Mouse (Mus musculus): Measurements from ENCODE around the gene Fbln1. TPM values are rescaled to one million over a fixed set of nuclear protein-coding genes. Genes with fewer than 3 reads are reported as not detected.

The Fbln1 gene
- polyA plus RNA-seq, 1 experiment from 2014 or later: 63.3 TPM

GRCm38 (mm10) chr15:85229960-85230535 lies 24.3 kb downstream of the Fbln1 start:
- Histone ChIP-seq H3K4me2 (no peak overlapping the region), H3K4me3 (no peak overlapping the region), H3K27ac (no peak overlapping the region), H3K27me3 (no peaks in the 10 kb centered on the region), H3K36me3 (ENCODE audit: poor library complexity, severe bottlenecking) (peaks cover 76% of the 10 kb centered on the region), H3K9ac (no peak overlapping the region), H3K9me3 (replicated peaks) (no peaks in the 10 kb centered on the region), H3K4me1 (no peaks in the 10 kb centered on the region)
- no peak for ATAC-seq
- 95% methylated on average over 13 of the region's 13 CpGs for WGBS

- peaks cover 78% of the 10 kb centered on the region for H3K36me3 ChIP-seq (ENCODE audit: poor library complexity, severe bottlenecking)
Measured at GRCm38 (mm10) chr15:85230613-85231012, 24.9 kb downstream of the Fbln1 start.

GRCm38 (mm10) chr15:85231443-85232255 lies 25.9 kb downstream of the Fbln1 start:
- H3K36me3 ChIP-seq (ENCODE audit: poor library complexity, severe bottlenecking): peaks cover 70% of the 10 kb centered on the region
- H3K4me2 ChIP-seq: no peak overlapping the region
- H3K9me3 ChIP-seq (replicated peaks): no peaks in the 10 kb centered on the region
- no peak overlapping the region for H3K27ac ChIP-seq
- WGBS: 88% methylated on average over 13 of the region's 13 CpGs
- no peaks in the 10 kb centered on the region for H3K27me3 ChIP-seq
- ATAC-seq: no peak
- H3K9ac ChIP-seq: no peak overlapping the region
- H3K4me1 ChIP-seq: no peaks in the 10 kb centered on the region
- no peak overlapping the region for H3K4me3 ChIP-seq

More at GRCm38 (mm10) chr15:85230613-85231012, 24.9 kb downstream of the Fbln1 start:
- Histone ChIP-seq H3K27me3 (no peaks in the 10 kb centered on the region), H3K9ac (no peak overlapping the region), H3K9me3 (replicated peaks) (no peaks in the 10 kb centered on the region), H3K4me3 (no peak overlapping the region), H3K4me1 (no peaks in the 10 kb centered on the region), H3K4me2 (no peak overlapping the region), H3K27ac (no peak overlapping the region)
- 94% methylated on average over 14 of the region's 14 CpGs for WGBS
- ATAC-seq: no peak

- no peak overlapping the region for H3K4me3 ChIP-seq
- 95% methylated on average over 4 of the region's 4 CpGs for WGBS
- no peak overlapping the region for H3K27ac ChIP-seq
- no peak overlapping the region for H3K4me2 ChIP-seq
- no peaks in the 10 kb centered on the region for H3K9me3 ChIP-seq (replicated peaks)
- no peaks in the 10 kb centered on the region for H3K4me1 ChIP-seq
- no peaks in the 10 kb centered on the region for H3K27me3 ChIP-seq
- no peak for ATAC-seq
- peaks cover 69% of the 10 kb centered on the region for H3K36me3 ChIP-seq (ENCODE audit: poor library complexity, severe bottlenecking)
- no peak overlapping the region for H3K9ac ChIP-seq
Measured at GRCm38 (mm10) chr15:85232256-85232535, 26.4 kb downstream of the Fbln1 start.

- Histone ChIP-seq H3K9ac (no peak overlapping the region), H3K4me3 (no peak overlapping the region), H3K4me1 (no peaks in the 10 kb centered on the region), H3K27me3 (no peaks in the 10 kb centered on the region), H3K36me3 (ENCODE audit: poor library complexity, severe bottlenecking) (peaks cover 72% of the 10 kb centered on the region), H3K9me3 (replicated peaks) (no peaks in the 10 kb centered on the region), H3K4me2 (no peak overlapping the region), H3K27ac (no peak overlapping the region)
- ATAC-seq: no peak
- WGBS: 94% methylated on average over 25 of the region's 25 CpGs
Measured at GRCm38 (mm10) chr15:85232543-85233250, 26.9 kb downstream of the Fbln1 start.

GRCm38 (mm10) chr15:85233251-85233611 lies 27.5 kb downstream of the Fbln1 start:
- H3K9me3 ChIP-seq (replicated peaks): no peaks in the 10 kb centered on the region
- no peaks in the 10 kb centered on the region for H3K4me1 ChIP-seq
- H3K27me3 ChIP-seq: no peaks in the 10 kb centered on the region
- H3K27ac ChIP-seq: no peak overlapping the region
- ATAC-seq: no peak
- peaks cover 72% of the 10 kb centered on the region for H3K36me3 ChIP-seq (ENCODE audit: poor library complexity, severe bottlenecking)
- 86% methylated on average over 4 of the region's 4 CpGs for WGBS
- H3K4me3 ChIP-seq: no peak overlapping the region
- no peak overlapping the region for H3K9ac ChIP-seq
- no peak overlapping the region for H3K4me2 ChIP-seq

GRCm38 (mm10) chr15:85233690-85234089 lies 27.9 kb downstream of the Fbln1 start:
- 92% methylated on average over 4 of the region's 4 CpGs for WGBS
- Histone ChIP-seq H3K9me3 (replicated peaks) (no peaks in the 10 kb centered on the region), H3K27ac (no peak overlapping the region), H3K27me3 (no peaks in the 10 kb centered on the region), H3K36me3 (ENCODE audit: poor library complexity, severe bottlenecking) (peaks cover 72% of the 10 kb centered on the region), H3K4me3 (no peak overlapping the region), H3K4me1 (no peaks in the 10 kb centered on the region), H3K4me2 (no peak overlapping the region), H3K9ac (no peak overlapping the region)
- ATAC-seq: no peak

GRCm38 (mm10) chr15:85238821-85239745 lies 33.3 kb downstream of the Fbln1 start:
- Histone ChIP-seq H3K9ac (no peak overlapping the region), H3K4me1 (no peaks in the 10 kb centered on the region), H3K27me3 (no peaks in the 10 kb centered on the region), H3K27ac (no peak overlapping the region), H3K36me3 (ENCODE audit: poor library complexity, severe bottlenecking) (peaks cover 79% of the 10 kb centered on the region), H3K4me3 (no peak overlapping the region), H3K4me2 (no peak overlapping the region), H3K9me3 (replicated peaks) (no peaks in the 10 kb centered on the region)
- 94% methylated on average over 22 of the region's 22 CpGs for WGBS
- no peak for ATAC-seq

- H3K4me1 ChIP-seq: no peaks in the 10 kb centered on the region
- H3K4me3 ChIP-seq: no peak overlapping the region
- no peak for ATAC-seq
- H3K4me2 ChIP-seq: no peak overlapping the region
- no peak overlapping the region for H3K27ac ChIP-seq
- peaks cover 89% of the 10 kb centered on the region for H3K36me3 ChIP-seq (ENCODE audit: poor library complexity, severe bottlenecking)
- H3K27me3 ChIP-seq: no peaks in the 10 kb centered on the region
- 94% methylated on average over 4 of the region's 4 CpGs for WGBS
- H3K9me3 ChIP-seq (replicated peaks): no peaks in the 10 kb centered on the region
- H3K9ac ChIP-seq: no peak overlapping the region
Measured at GRCm38 (mm10) chr15:85240086-85240485, 34.3 kb downstream of the Fbln1 start.

- no peak overlapping the region for H3K27ac ChIP-seq
- no peak for ATAC-seq
- 95% methylated on average over 7 of the region's 7 CpGs for WGBS
- no peak overlapping the region for H3K4me3 ChIP-seq
- H3K27me3 ChIP-seq: no peaks in the 10 kb centered on the region
- H3K4me2 ChIP-seq: no peak overlapping the region
- H3K36me3 ChIP-seq (ENCODE audit: poor library complexity, severe bottlenecking): peaks cover 97% of the 10 kb centered on the region
- no peaks in the 10 kb centered on the region for H3K9me3 ChIP-seq (replicated peaks)
- no peaks in the 10 kb centered on the region for H3K4me1 ChIP-seq
- no peak overlapping the region for H3K9ac ChIP-seq
Measured at GRCm38 (mm10) chr15:85241856-85242255, 36.1 kb downstream of the Fbln1 start.

GRCm38 (mm10) chr15:85244414-85245161 lies 38.8 kb downstream of the Fbln1 start:
- no peak overlapping the region for H3K4me2 ChIP-seq
- H3K4me3 ChIP-seq: no peak overlapping the region
- H3K9ac ChIP-seq: no peak overlapping the region
- H3K36me3 ChIP-seq (ENCODE audit: poor library complexity, severe bottlenecking): peaks cover 82% of the 10 kb centered on the region
- H3K27me3 ChIP-seq: no peaks in the 10 kb centered on the region
- 94% methylated on average over 13 of the region's 13 CpGs for WGBS
- H3K4me1 ChIP-seq: no peaks in the 10 kb centered on the region
- no peak for ATAC-seq
- no peaks in the 10 kb centered on the region for H3K9me3 ChIP-seq (replicated peaks)
- H3K27ac ChIP-seq: no peak overlapping the region

Measured in forebrain, embryonic 13.5 days (tissue).